Mouse (Mus musculus) frontal cortex, adult (tissue): ENCODE results near the gene Gm3183.
"Not testable (repeated sequence)": the region's sequence is repeated elsewhere in the genome, so short reads cannot be mapped to it uniquely, and the experiment has no call there.

Experiments used
- ATAC-seq: cut with Nextera tagmentation; 2 replicates; pipeline ENCODE4 v1.9.2; 2017; ENCODE audit warnings: mild to moderate bottlenecking, moderate library complexity, mixed read lengths; ENCODE audit not compliant: low TSS enrichment

Gene Gm3183

GRCm38 (mm10) chr5:94865136-94865535, at the start of gene Gm3183:
Gene Gm3183 (plus strand): TSS chr5:94865436.
- ATAC-seq: not testable (repeated sequence)
